Mouse (Mus musculus) left cerebral cortex, postnatal 10 days (tissue): ENCODE measurements at regions not wholly inside any gene's neighbourhood (a gene's known extent, or its start where the extent isn't known, plus 50 kb on each side); places are given as distances from the start of the nearest gene placed in this dataset.

Experiments used
- DNase-seq, 2 experiments: peaks; one replicate each; pipeline ENCODE4 v3.0.0; 2021 to 2022; ENCODE audit warnings: low spot score in 2 of 2, mixed read lengths in 1 of 2; ENCODE audit errors: extremely low spot score in 1 of 2
- intact Hi-C: fragments of 180-260 bp; cut with DNase I; formaldehyde crosslinking; loops from one replicate; pipeline ENCODE4 v1.15.1; 2025

DNA sequence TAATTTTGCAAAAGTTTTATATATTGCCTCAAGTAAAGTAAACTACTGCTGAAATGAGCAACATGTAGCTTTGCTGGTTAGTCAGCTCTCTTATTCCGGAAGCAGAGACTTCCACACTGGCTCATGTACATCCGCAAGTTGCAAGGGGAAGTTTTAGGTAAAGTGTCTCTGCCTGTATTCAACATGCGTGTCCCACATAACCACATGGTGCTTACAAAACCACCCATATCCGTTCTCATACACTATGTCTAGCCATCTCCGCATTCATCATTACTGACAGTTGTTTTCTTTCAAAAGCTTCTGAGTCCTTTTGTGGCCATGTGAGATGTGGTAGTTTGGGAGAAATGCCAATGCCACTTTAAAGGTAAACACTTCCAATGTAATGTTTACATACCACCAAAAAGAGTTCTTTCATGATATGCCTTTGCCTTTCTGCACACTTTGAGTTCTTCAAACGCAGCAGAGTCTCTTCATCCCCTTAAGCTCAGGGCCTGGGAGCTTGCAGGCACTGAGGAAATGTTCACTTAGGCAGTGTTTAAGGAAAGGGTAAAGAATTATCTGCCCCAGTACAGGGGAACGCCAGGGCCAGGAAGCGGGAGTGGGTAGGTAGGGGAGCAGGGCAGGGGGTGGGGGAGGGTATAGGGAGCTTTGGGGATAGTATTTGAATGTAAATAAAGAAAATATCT is 81.5 kb upstream of the Rgs1 start:
- DNase-seq = no peak
- intact Hi-C loops = no loop called here

- no peak for DNase-seq
- intact Hi-C loops = no loop called here
These were observed 70.4 kb upstream of the Rgs1 start for GRCm38 (mm10) chr1:144319406-144319805.

DNA sequence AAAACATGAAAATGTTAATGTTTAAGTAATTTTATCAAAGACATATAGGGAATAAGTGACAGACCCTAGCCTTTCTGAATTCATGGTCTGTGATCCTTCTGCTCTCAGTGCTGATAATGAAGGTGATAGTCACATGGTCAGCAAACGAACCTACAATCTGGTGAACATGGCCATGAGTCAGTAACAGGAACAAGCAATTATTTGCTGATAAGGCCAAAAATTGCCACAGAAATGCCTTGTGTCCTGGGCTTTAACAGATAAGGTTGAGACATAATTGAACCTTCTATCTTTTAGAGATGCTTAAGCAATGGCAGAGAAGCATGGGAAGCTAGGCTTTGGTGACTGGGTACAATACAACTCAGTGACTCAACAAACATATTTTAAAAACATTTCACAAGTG is 69.2 kb upstream of the Rgs1 start:
- intact Hi-C loops = no loop called here

DNA sequence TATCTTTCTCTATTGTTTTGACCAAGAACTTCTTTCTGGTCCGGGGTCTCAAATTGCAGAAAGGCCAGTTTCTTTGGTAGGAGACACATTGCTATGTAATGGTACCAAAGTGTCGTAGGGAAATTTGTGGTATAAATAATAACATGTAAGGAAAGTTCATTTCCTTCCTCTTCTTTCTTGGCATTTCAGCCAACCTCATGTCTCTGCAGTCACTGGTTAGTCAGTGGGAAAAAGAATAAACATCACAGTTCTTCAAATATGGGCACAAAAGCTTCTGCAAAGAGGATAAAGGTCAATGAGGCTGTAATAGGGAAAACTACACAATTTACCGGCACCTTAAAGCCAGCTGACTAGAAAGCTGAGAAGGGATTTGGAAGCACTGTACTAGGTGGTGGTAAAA is 68.5 kb upstream of the Rgs1 start:
- DNase-seq = no peak

More for the DNA sequence above, 69.2 kb upstream of the Rgs1 start:
- no peak for DNase-seq

GRCm38 (mm10) chr1:144316251-144316650 is 67.2 kb upstream of the Rgs1 start:
- no peak for DNase-seq
- intact Hi-C loops = no loop called here

More for the DNA sequence above, 68.5 kb upstream of the Rgs1 start:
- intact Hi-C loops = no loop called here

DNA sequence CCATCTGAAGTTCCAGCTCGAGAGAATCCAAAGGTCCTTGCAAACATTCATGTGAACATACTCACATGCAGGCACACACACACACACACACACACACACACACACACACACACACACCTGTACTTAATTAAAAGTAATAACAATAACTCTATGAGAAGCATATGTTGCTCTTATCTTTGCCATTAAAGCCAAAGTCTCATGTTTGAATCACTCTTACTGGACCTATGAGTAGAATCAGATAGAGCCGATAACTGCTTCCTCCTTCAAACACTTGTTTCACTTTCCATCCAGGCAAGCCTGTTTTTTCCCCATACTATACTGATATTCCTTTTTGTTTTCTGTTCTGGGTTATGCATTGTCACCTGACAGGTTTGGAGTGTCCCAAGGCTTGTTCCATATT is 65.3 kb upstream of the Rgs1 start:
- intact Hi-C loops = loop anchor here (5.0 kb wide), 1 partner anchor 37 kb away; no protein-coding TSS in a partner anchor
- DNase-seq = no peak

GRCm38 (mm10) chr1:144313318-144313717 is 64.3 kb upstream of the Rgs1 start:
- no peak for DNase-seq
- intact Hi-C loops = loop anchor here (5.0 kb wide), 1 partner anchor 36 kb away; no protein-coding TSS in a partner anchor

DNA sequence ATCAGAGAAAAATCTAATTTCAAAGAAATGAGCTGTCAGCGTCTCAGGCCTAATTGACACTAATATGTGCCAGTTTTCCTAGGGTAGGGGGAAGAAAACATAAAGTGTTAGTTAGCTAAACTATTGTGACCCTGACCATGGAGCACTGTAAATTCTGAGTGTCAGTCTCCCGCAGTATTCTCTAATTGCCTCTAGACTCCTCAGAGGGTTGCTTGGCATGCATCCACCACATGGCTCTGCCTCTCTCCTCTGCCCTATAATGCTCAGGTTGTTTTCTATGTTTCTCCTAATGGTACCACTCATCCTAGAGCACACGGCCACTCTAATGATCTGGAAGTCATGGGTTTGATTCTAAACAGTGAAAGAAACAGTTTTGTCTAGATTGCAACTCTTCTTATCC is 60.9 kb upstream of the Rgs1 start:
- no peak for DNase-seq
- intact Hi-C loops = loop anchor here (5.0 kb wide), 1 partner anchor 33 kb away; no protein-coding TSS in a partner anchor

DNA sequence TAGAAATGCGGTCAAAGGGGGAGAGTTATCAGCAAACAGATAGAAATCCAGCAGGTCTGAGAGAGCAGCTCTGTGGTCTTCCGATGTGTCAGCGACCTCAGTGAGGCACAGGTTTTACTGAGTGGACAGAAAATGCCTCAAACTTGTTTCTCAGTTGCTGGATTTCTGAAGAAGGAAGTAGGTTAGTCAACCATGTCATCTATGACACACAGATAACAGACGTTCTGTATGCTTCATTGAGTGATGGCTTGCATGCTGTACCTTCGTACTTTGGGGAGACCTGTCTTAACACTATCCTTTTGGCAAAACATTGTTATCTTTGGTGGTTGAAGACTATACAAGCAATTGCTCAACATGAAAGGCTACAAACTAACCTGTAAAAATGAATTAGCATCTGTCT is 59.3 kb upstream of the Rgs1 start:
- DNase-seq = no peak
- intact Hi-C loops = no loop called here

- intact Hi-C loops = no loop called here
- no peak for DNase-seq
These were observed 58.8 kb upstream of the Rgs1 start for GRCm38 (mm10) chr1:144307854-144308285.

GRCm38 (mm10) chr1:144307017-144307853 is 58.2 kb upstream of the Rgs1 start:
- intact Hi-C loops = no loop called here
- DNase-seq = no peak

- no peak for DNase-seq
- intact Hi-C loops = no loop called here
These were observed 57.2 kb upstream of the Rgs1 start for GRCm38 (mm10) chr1:144306284-144306683.

GRCm38 (mm10) chr1:144300670-144301069 is 51.6 kb upstream of the Rgs1 start:
- no peak for DNase-seq
- intact Hi-C loops = no loop called here
